Mouse (Mus musculus): ENCODE data around the gene Sirt2. TPM values are rescaled to one million over a fixed set of nuclear protein-coding genes. Genes with fewer than 3 reads are reported as not detected.

The Sirt2 gene
- polyA plus RNA-seq, 1 experiment from 2014 or later: 106 TPM

GRCm38 (mm10) chr7:28774164-28774563, 7.6 kb downstream of the Sirt2 start:
- 37% methylated on average over 12 of the region's 12 CpGs for WGBS
- DNase-seq (ENCODE audit: low spot score): peak; percentile 37
- H3K36me3 ChIP-seq (replicated peaks; ENCODE audit: control insufficient read depth, insufficient read depth): peaks cover 15% of the 10 kb centered on the region
- H3K4me2 ChIP-seq (replicated peaks): no peak overlapping the region
- no peak overlapping the region for H3K4me3 ChIP-seq (replicated peaks; ENCODE audit: low read length)
- 0 out of 2 replicates have a peak, but pooled peaks cover 5% of the 10 kb centered on the region for H3K4me1 ChIP-seq (replicated peaks; ENCODE audit: control insufficient read depth, insufficient read depth, low read length)
- H3K9ac ChIP-seq: no peak overlapping the region
- no peaks in the 10 kb centered on the region for H3K27me3 ChIP-seq (ENCODE audit: control insufficient read depth, insufficient read depth, low read length)
- H3K9me3 ChIP-seq (ENCODE audit: control insufficient read depth, low read length): no peaks in the 10 kb centered on the region
- ATAC-seq (ENCODE audit: low FRiP score): peak; percentile 56; the same call in 1 of the 2 replicates
- peak overlapping the region; percentile 3; the same call in 1 of the 2 replicates for H3K27ac ChIP-seq

- DNase-seq (ENCODE audit: low spot score) (no peak), ATAC-seq (ENCODE audit: low FRiP score) (no peak)
- 0 out of 2 replicates have a peak, but pooled peaks cover 5% of the 10 kb centered on the region for H3K4me1 ChIP-seq (replicated peaks; ENCODE audit: control insufficient read depth, insufficient read depth, low read length)
- 78% methylated on average over 7 of the region's 7 CpGs for WGBS
- no peaks in the 10 kb centered on the region for H3K27me3 ChIP-seq (ENCODE audit: control insufficient read depth, insufficient read depth, low read length)
- H3K4me2 ChIP-seq (replicated peaks): no peak overlapping the region
- no peaks in the 10 kb centered on the region for H3K9me3 ChIP-seq (ENCODE audit: control insufficient read depth, low read length)
- no peak overlapping the region for H3K4me3 ChIP-seq (replicated peaks; ENCODE audit: low read length)
- no peak overlapping the region for H3K27ac ChIP-seq
- no peak overlapping the region for H3K9ac ChIP-seq
- peaks cover 15% of the 10 kb centered on the region for H3K36me3 ChIP-seq (replicated peaks; ENCODE audit: control insufficient read depth, insufficient read depth)
Measured at GRCm38 (mm10) chr7:28775129-28775528, 8.6 kb downstream of the Sirt2 start.

- ATAC-seq (ENCODE audit: low FRiP score) (no peak), DNase-seq (ENCODE audit: low spot score) (no peak)
- WGBS: 92% methylated on average over 9 of the region's 9 CpGs
- Histone ChIP-seq H3K4me1 (replicated peaks; ENCODE audit: control insufficient read depth, insufficient read depth, low read length) (0 out of 2 replicates have a peak, but pooled peaks cover 5% of the 10 kb centered on the region), H3K27ac (no peak overlapping the region), H3K4me2 (replicated peaks) (no peak overlapping the region), H3K4me3 (replicated peaks; ENCODE audit: low read length) (no peak overlapping the region), H3K36me3 (replicated peaks; ENCODE audit: control insufficient read depth, insufficient read depth) (peaks cover 28% of the 10 kb centered on the region), H3K9me3 (ENCODE audit: control insufficient read depth, low read length) (no peaks in the 10 kb centered on the region), H3K27me3 (ENCODE audit: control insufficient read depth, insufficient read depth, low read length) (no peaks in the 10 kb centered on the region), H3K9ac (no peak overlapping the region)
Measured at GRCm38 (mm10) chr7:28778825-28779224, 12.3 kb downstream of the Sirt2 start.

- no peak overlapping the region for H3K4me2 ChIP-seq (replicated peaks)
- ATAC-seq (ENCODE audit: low FRiP score): peak; percentile 65; the same call in 1 of the 2 replicates
- H3K27ac ChIP-seq: no peak overlapping the region
- H3K9ac ChIP-seq: no peak overlapping the region
- WGBS: 46% methylated on average over 6 of the region's 6 CpGs
- H3K4me3 ChIP-seq (replicated peaks; ENCODE audit: low read length): no peak overlapping the region
- peaks cover 34% of the 10 kb centered on the region for H3K36me3 ChIP-seq (replicated peaks; ENCODE audit: control insufficient read depth, insufficient read depth)
- H3K27me3 ChIP-seq (ENCODE audit: control insufficient read depth, insufficient read depth, low read length): no peaks in the 10 kb centered on the region
- DNase-seq (ENCODE audit: low spot score): peak; percentile 93
- H3K9me3 ChIP-seq (ENCODE audit: control insufficient read depth, low read length): no peaks in the 10 kb centered on the region
- H3K4me1 ChIP-seq (replicated peaks; ENCODE audit: control insufficient read depth, insufficient read depth, low read length): no peaks in the 10 kb centered on the region
Measured at GRCm38 (mm10) chr7:28780067-28780658, 13.6 kb downstream of the Sirt2 start.

GRCm38 (mm10) chr7:28780857-28781256, 14.3 kb downstream of the Sirt2 start:
- DNase-seq (ENCODE audit: low spot score): no peak
- H3K36me3 ChIP-seq (replicated peaks; ENCODE audit: control insufficient read depth, insufficient read depth): peaks cover 35% of the 10 kb centered on the region
- no peak overlapping the region for H3K27ac ChIP-seq
- H3K4me1 ChIP-seq (replicated peaks; ENCODE audit: control insufficient read depth, insufficient read depth, low read length): no peaks in the 10 kb centered on the region
- no peak overlapping the region for H3K4me3 ChIP-seq (replicated peaks; ENCODE audit: low read length)
- 91% methylated on average over 7 of the region's 7 CpGs for WGBS
- no peak overlapping the region for H3K9ac ChIP-seq
- no peaks in the 10 kb centered on the region for H3K9me3 ChIP-seq (ENCODE audit: control insufficient read depth, low read length)
- no peak for ATAC-seq (ENCODE audit: low FRiP score)
- no peaks in the 10 kb centered on the region for H3K27me3 ChIP-seq (ENCODE audit: control insufficient read depth, insufficient read depth, low read length)
- H3K4me2 ChIP-seq (replicated peaks): no peak overlapping the region

- WGBS: 90% methylated on average over 8 of the region's 8 CpGs
- Histone ChIP-seq H3K36me3 (replicated peaks; ENCODE audit: control insufficient read depth, insufficient read depth) (peaks cover 39% of the 10 kb centered on the region), H3K9me3 (ENCODE audit: control insufficient read depth, low read length) (no peaks in the 10 kb centered on the region), H3K27me3 (ENCODE audit: control insufficient read depth, insufficient read depth, low read length) (no peaks in the 10 kb centered on the region), H3K4me1 (replicated peaks; ENCODE audit: control insufficient read depth, insufficient read depth, low read length) (no peaks in the 10 kb centered on the region), H3K27ac (no peak overlapping the region), H3K4me3 (replicated peaks; ENCODE audit: low read length) (no peak overlapping the region), H3K9ac (no peak overlapping the region), H3K4me2 (replicated peaks) (no peak overlapping the region)
- ATAC-seq (ENCODE audit: low FRiP score) (no peak), DNase-seq (ENCODE audit: low spot score) (no peak)
Measured at GRCm38 (mm10) chr7:28781261-28781663, 14.7 kb downstream of the Sirt2 start.

GRCm38 (mm10) chr7:28785161-28785560, 18.6 kb downstream of the Sirt2 start:
- Histone ChIP-seq H3K27ac (no peak overlapping the region), H3K9ac (no peak overlapping the region), H3K9me3 (ENCODE audit: control insufficient read depth, low read length) (no peaks in the 10 kb centered on the region), H3K4me1 (replicated peaks; ENCODE audit: control insufficient read depth, insufficient read depth, low read length) (no peaks in the 10 kb centered on the region), H3K27me3 (ENCODE audit: control insufficient read depth, insufficient read depth, low read length) (no peaks in the 10 kb centered on the region), H3K36me3 (replicated peaks; ENCODE audit: control insufficient read depth, insufficient read depth) (peaks cover 31% of the 10 kb centered on the region), H3K4me2 (replicated peaks) (no peak overlapping the region), H3K4me3 (replicated peaks; ENCODE audit: low read length) (no peak overlapping the region)
- DNase-seq (ENCODE audit: low spot score) (no peak), ATAC-seq (ENCODE audit: low FRiP score) (no peak)
- WGBS: 78% methylated on average over 5 of the region's 5 CpGs

- Histone ChIP-seq H3K36me3 (replicated peaks; ENCODE audit: control insufficient read depth, insufficient read depth) (peaks cover 27% of the 10 kb centered on the region), H3K4me2 (replicated peaks) (no peak overlapping the region), H3K4me1 (replicated peaks; ENCODE audit: control insufficient read depth, insufficient read depth, low read length) (no peaks in the 10 kb centered on the region), H3K4me3 (replicated peaks; ENCODE audit: low read length) (no peak overlapping the region), H3K9ac (no peak overlapping the region), H3K27ac (no peak overlapping the region), H3K27me3 (ENCODE audit: control insufficient read depth, insufficient read depth, low read length) (no peaks in the 10 kb centered on the region), H3K9me3 (ENCODE audit: control insufficient read depth, low read length) (no peaks in the 10 kb centered on the region)
- 95% methylated on average over 9 of the region's 9 CpGs for WGBS
- ATAC-seq (ENCODE audit: low FRiP score) (no peak), DNase-seq (ENCODE audit: low spot score) (no peak)
Measured at GRCm38 (mm10) chr7:28787884-28788283, 21.3 kb downstream of the Sirt2 start.

GRCm38 (mm10) chr7:28788307-28789195, 22.0 kb downstream of the Sirt2 start, which contains the start of gene Rinl:
TSS of gene Rinl (plus strand) at chr7:28788969.
- Histone ChIP-seq H3K4me2 (replicated peaks) (no peak within 1 kb of the TSS), H3K36me3 (replicated peaks; ENCODE audit: control insufficient read depth, insufficient read depth) (peaks cover 21% of the 10 kb centered on the region), H3K9me3 (ENCODE audit: control insufficient read depth, low read length) (no peaks in the 10 kb centered on the region), H3K4me1 (replicated peaks; ENCODE audit: control insufficient read depth, insufficient read depth, low read length) (no peaks in the 10 kb centered on the region), H3K4me3 (replicated peaks; ENCODE audit: low read length) (no peak within 1 kb of the TSS), H3K27ac (no peak within 1 kb of the TSS), H3K27me3 (ENCODE audit: control insufficient read depth, insufficient read depth, low read length) (no peaks in the 10 kb centered on the region), H3K9ac (no peak within 1 kb of the TSS)
- 86% methylated on average over 5 of the region's 5 CpGs for WGBS
- no peak for ATAC-seq (ENCODE audit: low FRiP score)
- no peak for DNase-seq (ENCODE audit: low spot score)

Measured in hindbrain, embryonic 14.5 days (tissue).